Mouse (Mus musculus): ENCODE results near the gene Ano4.

Gene Ano4

DNA sequence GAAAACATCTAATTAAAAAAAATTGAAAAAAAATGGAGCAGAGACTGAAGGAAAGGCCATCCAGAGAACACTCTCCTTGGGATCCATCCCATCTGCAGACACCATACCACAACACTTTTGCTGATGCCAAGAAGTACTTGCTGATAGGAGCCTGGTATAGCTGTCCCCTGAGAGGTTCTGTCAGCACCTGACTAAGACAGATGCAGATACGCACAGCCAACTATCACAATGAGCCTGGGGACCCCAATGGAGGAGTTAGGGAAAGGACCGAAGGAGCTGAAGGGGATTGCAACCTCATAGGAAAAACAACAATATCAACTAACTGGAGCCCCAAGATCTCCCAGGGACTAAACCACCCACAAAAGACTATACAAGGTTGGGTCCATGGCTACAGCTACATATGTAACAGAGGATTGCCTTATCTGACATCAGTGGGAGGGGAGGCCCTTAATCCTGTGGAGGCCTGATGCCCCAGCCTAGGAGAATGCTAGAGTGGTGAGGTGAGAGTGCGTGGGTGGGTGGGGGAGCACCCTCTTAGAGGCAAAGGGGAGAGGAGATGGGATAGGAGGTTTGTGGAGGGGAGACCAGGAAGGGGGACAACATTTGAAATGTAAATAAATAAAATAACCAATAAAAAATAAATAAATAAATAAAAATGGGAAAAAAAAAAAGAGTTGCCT is 71.4 kb downstream of the Ano4 start:
- DNase-seq: no peak

DNA sequence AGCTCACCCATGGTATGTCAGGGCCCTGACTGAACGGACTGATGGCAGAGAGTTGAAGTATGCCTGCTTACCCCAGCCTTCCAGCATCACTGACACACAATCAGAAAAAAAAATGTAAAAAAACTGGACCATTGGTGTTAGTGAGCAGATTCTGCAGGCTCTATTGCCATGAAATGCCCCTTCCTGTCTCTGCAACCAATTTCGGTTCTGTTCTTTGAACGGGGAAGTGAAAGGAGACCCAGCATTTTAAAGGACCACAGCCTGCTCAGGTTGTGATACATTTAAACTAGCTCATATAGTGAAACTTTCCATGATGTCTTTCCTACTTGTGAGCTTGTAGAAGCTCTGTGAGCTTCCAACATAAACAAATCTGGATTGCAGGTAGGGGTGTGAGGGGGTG is 77.2 kb downstream of the Ano4 start:
- no peak for DNase-seq

GRCm38 (mm10) chr10:89263396-89263795 is 81.2 kb downstream of the Ano4 start:
- no peak for DNase-seq

DNA sequence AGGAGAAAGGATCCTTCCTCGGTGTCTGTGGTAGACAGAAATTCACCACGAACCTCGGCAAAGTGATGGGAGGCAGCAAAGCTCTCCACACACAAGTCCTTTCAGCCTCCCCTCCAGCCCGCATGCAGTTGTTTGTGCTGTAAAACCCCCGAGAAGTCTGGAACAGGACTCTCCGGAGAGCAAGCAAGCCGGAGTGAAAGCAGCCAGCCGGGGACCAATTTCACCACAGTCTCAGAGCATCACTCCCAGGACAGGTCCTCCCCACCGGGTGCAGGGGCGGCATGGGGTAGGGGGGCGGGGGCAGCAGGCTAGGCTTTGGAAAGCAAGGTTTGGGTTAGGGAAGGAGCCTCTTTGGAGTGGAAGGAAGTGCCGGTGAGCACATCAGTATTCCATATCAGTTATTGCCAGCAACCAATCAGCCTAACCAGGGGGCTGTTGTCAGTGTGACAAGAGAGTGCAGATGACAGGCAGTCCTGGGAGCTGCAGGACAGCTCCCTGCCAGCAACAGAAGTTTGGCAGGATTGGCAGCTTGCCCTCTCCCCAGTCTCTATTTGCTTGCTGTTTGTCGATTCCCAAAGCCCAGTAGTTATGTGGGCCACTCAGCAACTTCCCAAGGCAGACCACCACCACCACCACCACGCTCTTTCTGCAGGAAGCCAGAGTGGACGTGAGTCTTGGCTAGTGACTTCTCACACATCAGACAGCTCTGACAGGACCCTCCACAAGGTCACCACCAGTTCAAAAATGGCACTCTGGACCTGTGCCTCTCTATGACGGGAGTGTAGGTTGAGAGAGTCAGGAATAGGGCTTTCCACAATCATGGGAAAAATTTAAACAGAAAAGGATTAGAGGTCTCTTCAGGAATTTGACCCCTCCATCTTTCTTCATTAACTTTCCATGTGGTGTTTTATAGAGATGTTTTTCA is 86.8 kb downstream of the Ano4 start:
- no peak for DNase-seq

GRCm38 (mm10) chr10:89256762-89257456 is 87.7 kb downstream of the Ano4 start:
- DNase-seq: no peak

DNA sequence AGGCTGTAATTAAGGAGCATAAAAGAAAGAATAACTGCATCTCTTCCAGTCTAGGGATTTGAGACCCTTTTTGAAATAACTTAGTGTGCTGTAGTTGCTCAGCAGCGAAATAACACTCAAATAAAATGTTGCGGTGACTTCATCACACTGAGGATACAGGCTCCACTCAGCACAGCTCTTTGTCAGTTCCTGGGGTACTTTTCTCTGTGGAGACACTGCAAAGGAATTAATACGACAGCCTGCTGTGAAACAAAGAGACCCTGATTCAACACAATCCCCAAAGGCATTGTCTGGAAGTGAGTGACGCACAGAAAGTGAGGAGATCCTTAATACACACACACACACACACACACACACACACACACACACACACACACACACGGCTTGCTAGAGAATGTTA is 89.8 kb downstream of the Ano4 start:
- no peak for DNase-seq

- DNase-seq: no peak
Measured at GRCm38 (mm10) chr10:89253799-89254198, 90.8 kb downstream of the Ano4 start.

DNA sequence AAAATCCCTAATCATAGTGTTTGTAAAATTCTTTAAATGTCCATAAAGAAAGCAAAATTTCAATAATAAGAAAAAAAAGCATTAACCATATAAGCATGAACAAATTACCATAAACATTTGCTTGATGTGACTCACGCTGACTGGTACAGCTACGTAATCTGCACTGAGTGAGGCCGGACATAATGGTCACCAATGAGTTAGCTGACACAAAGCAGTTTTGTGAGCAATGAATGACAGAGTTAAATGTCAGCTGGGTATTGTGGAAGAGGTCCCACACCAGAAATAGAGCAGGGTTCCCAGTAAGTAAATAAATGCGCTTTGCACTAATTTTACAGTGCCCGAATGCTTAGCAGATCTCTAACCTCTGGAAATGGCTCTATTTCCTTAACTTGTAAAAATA is 91.9 kb downstream of the Ano4 start:
- DNase-seq: no peak

DNA sequence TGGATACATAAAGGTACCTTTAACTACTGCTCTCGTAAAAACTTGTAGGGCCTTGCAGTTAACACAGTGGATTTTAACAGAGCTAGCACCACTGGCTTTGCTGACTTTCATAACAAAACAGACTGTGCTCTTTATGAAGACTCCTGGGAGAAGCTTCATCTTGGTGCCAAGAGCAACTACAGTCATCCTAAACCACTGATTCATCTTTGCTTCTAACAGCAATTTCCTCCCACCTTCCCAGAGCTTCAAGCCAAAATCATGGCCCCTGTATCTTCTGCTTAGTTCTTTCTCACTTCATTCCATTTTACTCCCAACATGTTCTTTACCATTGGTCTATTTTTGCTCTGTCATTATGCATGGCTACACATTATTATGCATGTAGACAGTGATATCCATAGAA is 100.8 kb downstream of the Ano4 start:
- no peak for DNase-seq

- DNase-seq: peak in 1 of 2 experiments; percentile 32
Measured at GRCm38 (mm10) chr10:89224524-89224923, 120.0 kb downstream of the Ano4 start.

GRCm38 (mm10) chr10:89222284-89222989 is 122.1 kb downstream of the Ano4 start:
- no peak for DNase-seq

DNA sequence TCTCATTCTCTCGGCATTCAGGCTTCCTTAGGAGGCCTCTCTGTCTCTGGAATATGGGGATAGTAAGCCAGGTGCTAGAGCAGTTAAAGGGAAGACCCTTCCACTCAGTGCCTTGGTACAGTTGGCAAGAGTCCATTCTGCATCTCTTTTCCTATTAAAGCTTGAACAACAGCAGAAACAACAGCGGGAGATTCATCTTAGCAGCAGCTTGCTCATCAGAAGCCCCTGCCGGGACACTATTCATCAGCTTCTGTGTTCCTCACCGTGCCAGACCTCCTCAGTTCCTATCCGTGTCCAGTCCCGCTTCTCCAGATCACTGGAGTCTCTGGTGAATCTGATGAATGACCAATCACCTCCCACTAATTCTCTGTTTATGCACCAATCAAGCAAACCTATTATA is 128.5 kb downstream of the Ano4 start:
- DNase-seq: no peak

GRCm38 (mm10) chr10:89205858-89206257 is 138.7 kb downstream of the Ano4 start:
- DNase-seq: peak in 1 of 2 experiments; percentile 39

DNA sequence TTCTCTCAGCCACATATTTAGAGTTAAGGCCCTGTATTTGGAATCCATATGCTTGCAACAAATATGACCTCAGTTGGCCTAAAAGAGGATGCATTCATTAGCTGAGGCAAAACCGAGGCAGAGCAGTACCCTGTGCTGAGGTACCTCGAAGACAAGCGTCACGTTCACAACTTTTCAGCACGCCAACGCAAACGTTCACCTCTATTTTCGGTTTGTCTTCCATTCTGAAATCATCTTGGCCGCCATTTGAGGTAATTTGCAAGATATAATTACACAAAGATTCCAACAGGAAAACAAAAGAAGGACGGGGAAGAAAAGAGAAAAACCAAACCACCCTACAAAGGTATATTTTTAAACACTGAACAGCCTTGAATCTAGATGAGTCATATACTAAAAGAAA is 148.1 kb downstream of the Ano4 start:
- no peak for DNase-seq

DNA sequence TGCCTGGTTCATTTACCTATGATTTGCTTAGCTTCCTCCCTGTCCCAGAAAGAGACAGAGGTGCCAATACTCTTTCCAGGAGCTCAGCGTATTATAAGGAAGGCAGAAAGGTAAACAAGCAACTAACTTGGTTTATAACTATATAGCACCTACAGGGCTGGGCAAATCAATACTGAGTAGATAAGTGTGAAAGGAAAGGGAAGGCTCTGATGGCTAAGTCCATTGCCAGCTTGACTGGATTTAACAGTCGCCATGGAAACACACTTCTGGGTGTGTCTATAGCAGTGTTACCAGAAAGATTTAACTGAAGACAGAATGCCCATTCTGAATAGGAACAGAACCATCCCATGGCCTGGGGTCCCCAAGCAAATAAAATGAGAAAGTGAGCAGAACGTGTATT is 149.5 kb downstream of the Ano4 start:
- DNase-seq: no peak

DNA sequence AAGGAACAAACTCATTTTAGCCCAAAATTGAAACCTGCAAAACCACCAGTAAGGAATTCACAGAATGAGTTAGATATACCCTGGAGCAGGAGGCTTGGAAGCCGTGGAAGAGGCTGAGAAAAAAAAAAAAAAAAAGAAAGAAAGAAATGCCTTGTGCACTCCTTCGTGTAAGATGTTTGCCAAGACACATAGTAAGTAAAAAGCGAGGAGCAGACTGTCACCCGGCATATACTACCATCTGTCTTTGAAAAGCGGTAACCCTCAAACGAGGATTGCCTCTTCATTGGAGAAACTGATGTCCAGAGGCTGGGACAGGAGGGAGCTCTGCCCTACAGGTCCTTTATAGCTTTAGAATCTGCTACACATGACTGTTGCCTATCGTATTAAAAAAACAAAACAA is 150.1 kb downstream of the Ano4 start:
- DNase-seq: no peak

- no peak for DNase-seq
Measured at GRCm38 (mm10) chr10:89177921-89178320, 166.6 kb downstream of the Ano4 start.

DNA sequence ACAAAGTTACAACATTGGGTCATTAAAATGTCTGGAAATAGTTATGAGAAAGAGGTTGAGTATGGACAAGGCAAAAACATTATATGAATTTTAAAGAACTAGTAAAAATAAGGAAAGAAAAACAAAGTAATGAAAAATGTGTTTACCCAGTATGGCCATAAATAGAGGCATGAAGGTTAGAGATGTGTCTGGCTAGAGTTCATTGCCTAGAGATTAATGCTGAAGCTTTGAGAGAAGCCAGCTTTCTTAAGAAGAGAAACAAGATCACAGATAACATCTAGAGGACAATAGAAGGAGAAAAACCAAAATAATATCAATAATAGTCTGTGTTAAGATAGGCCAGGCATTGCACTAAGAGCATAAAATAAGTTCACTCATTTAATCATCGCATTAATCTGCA is 180.0 kb downstream of the Ano4 start:
- DNase-seq: no peak

GRCm38 (mm10) chr10:89155502-89155901 is 189.1 kb downstream of the Ano4 start:
- no peak for DNase-seq

DNA sequence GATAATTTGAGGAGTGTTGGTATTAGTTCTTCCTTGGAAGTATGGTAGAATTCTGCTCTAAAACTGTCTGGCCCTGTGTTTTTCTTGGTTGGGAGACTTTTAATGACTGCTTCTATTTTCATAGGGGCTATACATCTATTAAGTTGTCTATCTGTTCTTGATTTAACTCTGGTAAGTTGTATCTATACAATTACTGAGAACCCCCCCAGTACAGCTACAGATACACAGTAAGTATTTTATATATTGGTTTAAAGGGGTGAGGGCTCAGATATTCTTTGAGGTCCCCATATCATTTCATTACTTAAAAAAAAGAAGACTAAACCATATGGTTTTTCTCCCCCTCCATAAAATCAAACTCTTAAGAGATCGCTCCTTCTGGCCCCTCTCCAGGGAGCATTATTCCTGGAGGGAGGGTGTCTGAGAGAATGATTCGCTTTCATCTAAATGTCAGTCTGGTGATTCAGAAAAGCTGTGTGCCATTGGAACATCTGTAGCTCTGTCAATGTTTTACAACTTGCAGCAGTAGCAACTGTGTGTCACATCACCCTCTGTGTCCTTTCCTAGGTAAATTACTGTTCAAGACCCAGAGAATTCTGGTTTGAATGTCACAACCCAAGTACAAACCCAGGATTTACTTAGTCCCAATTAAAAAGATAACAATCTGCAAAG is 189.6 kb downstream of the Ano4 start:
- DNase-seq: peak; percentile 1 to 9

GRCm38 (mm10) chr10:89149166-89149565 is 195.4 kb downstream of the Ano4 start:
- DNase-seq: no peak

GRCm38 (mm10) chr10:89121391-89121790 is 223.2 kb downstream of the Ano4 start:
- no peak for DNase-seq

Data from kidney, adult 8-10 months (tissue).